Comparison of ENCODE assay signal across 18 mouse cellular contexts in genomic region chr13:34669919-34670865, GRCm38 (mm10). TPM values are rescaled to one million over a fixed set of nuclear protein-coding genes. Genes with fewer than 3 reads are reported as not detected.
DNase-seq lines count a peak whose midpoint lies in the region; ATAC-seq lines count a peak whose summit lies in the region.
"Had no signal": no experiment of that assay in that cellular context is flagged by ENCODE, and none has a peak within 500 bp of the region (broad histone marks: within the 10 kb centered on the region; RNA-seq: fewer than 3 reads in every experiment).

No protein-coding gene starts in this region.

- H3K9ac ChIP-seq in forebrain, embryonic 15.5 days (replicated peaks) = no peak overlapping the region
- no peak overlapping the region for H3K9ac ChIP-seq in neural tube, embryonic 14.5 days (replicated peaks; ENCODE audit: low read depth, low read length)
- H3K9ac ChIP-seq: intestine, embryonic 15.5 days; limb, embryonic 15.5 days; lung, embryonic 14.5 days had no signal

- intact Hi-C loops in left cerebral cortex, postnatal 10 days (cut with DNase I) = no loop called here

- H3K36me3 ChIP-seq in forebrain, embryonic 15.5 days = no peaks in the 10 kb centered on the region
- H3K36me3 ChIP-seq in midbrain, embryonic 10.5 days = no peaks in the 10 kb centered on the region
- no peaks in the 10 kb centered on the region for H3K36me3 ChIP-seq in neural tube, embryonic 14.5 days (ENCODE audit: control insufficient read depth, insufficient read depth, low read length)
- H3K36me3 ChIP-seq: intestine, embryonic 15.5 days; limb, embryonic 15.5 days had no signal

- H3K27ac ChIP-seq in forebrain, embryonic 15.5 days (replicated peaks) = no peak overlapping the region
- peak overlapping the region; percentile 78 for H3K27ac ChIP-seq in midbrain, embryonic 10.5 days (replicated peaks)
- 0 out of 2 replicates have a peak overlapping the region, but pooled peaks have one; percentile 45 for H3K27ac ChIP-seq in neural tube, embryonic 14.5 days (ENCODE audit: low read depth, low read length)
- H3K27ac ChIP-seq: heart, adult 2 months; intestine, embryonic 15.5 days; limb, embryonic 15.5 days; stomach, postnatal 0 days had no signal

- peaks cover 5% of the 10 kb centered on the region; the same call in 1 of the 2 replicates for H3K4me1 ChIP-seq in forebrain, embryonic 15.5 days
- H3K4me1 ChIP-seq in midbrain, embryonic 10.5 days = peaks cover 26% of the 10 kb centered on the region
- no peaks in the 10 kb centered on the region; the same call in 1 of the 2 replicates for H3K4me1 ChIP-seq in neural tube, embryonic 14.5 days (ENCODE audit: control insufficient read depth, insufficient read depth, low read length)
- H3K4me1 ChIP-seq: intestine, embryonic 15.5 days; limb, embryonic 15.5 days had no signal

- no peaks in the 10 kb centered on the region for H3K27me3 ChIP-seq in forebrain, embryonic 15.5 days
- H3K27me3 ChIP-seq in midbrain, embryonic 10.5 days (ENCODE audit: low read depth, poor library complexity, severe bottlenecking) = peaks cover 32% of the 10 kb centered on the region; the same call in 1 of the 2 replicates
- no peaks in the 10 kb centered on the region for H3K27me3 ChIP-seq in neural tube, embryonic 14.5 days (ENCODE audit: control insufficient read depth, insufficient read depth, low read length)
- H3K27me3 ChIP-seq: intestine, embryonic 15.5 days; limb, embryonic 15.5 days had no signal

- 18% methylated on average over 16 of the region's 16 CpGs for WGBS in forebrain, embryonic 15.5 days
- WGBS in midbrain, embryonic 10.5 days = 33% methylated on average over 16 of the region's 16 CpGs
- WGBS in neural tube, embryonic 14.5 days = 31% methylated on average over 16 of the region's 16 CpGs

- 0 out of 2 replicates have a peak overlapping the region, but pooled peaks have one; percentile 3 for H3K4me2 ChIP-seq in forebrain, embryonic 15.5 days (replicated peaks)
- H3K4me2 ChIP-seq in neural tube, embryonic 14.5 days (ENCODE audit: low read depth, low read length) = peak overlapping the region; percentile 12; the same call in 1 of the 2 replicates
- H3K4me2 ChIP-seq: intestine, embryonic 15.5 days; limb, embryonic 15.5 days; lung, embryonic 14.5 days had no signal

- H3K9me3 ChIP-seq in forebrain, embryonic 15.5 days = no peaks in the 10 kb centered on the region
- H3K9me3 ChIP-seq in midbrain, embryonic 10.5 days (replicated peaks) = peaks cover 12% of the 10 kb centered on the region; the same call in 1 of the 2 replicates
- H3K9me3 ChIP-seq in neural tube, embryonic 14.5 days (ENCODE audit: control insufficient read depth, low read length) = no peaks in the 10 kb centered on the region
- H3K9me3 ChIP-seq: intestine, embryonic 15.5 days; limb, embryonic 15.5 days had no signal

- ATAC-seq in forebrain, embryonic 15.5 days (replicated peaks) = no peak; the same call in 1 of the 2 replicates
- peak; percentile 65 for ATAC-seq in neural tube, embryonic 14.5 days (ENCODE audit: low read depth)
- ATAC-seq: activated CD4-positive, CD25-positive, alpha-beta regulatory T cell, adult 4 months; intestine, embryonic 15.5 days had no signal

- DNase-seq in embryo, embryonic 11 days = peak; percentile 13
- no peak for DNase-seq in embryo, embryonic 10 days (ENCODE audit: low spot score)
- DNase-seq in midbrain, embryonic 10.5 days (ENCODE audit: low spot score) = peak; percentile 69
- no peak for DNase-seq in left cerebral cortex, postnatal 10 days (ENCODE audit: extremely low spot score in 1 of 2, low spot score in 2 of 2)
- no peak for DNase-seq in left cerebral cortex, adult 9 months (ENCODE audit: low spot score in 2 of 2)
- no peak for DNase-seq in lung, postnatal 36 days
- DNase-seq: adrenal gland, postnatal 25 days; cerebellum, adult 9-11 months; heart, adult 2 months; kidney, postnatal 10 days; lung, embryonic 14.5 days had no signal

- H3K4me3 ChIP-seq in forebrain, embryonic 15.5 days = no peak overlapping the region
- H3K4me3 ChIP-seq in midbrain, embryonic 10.5 days = peak overlapping the region; percentile 26
- H3K4me3 ChIP-seq in neural tube, embryonic 14.5 days (ENCODE audit: low read depth, low read length) = no peak overlapping the region
- H3K4me3 ChIP-seq: heart, adult 2 months; intestine, embryonic 15.5 days; limb, embryonic 15.5 days had no signal

RNA-seq across cellular contexts. Expression of gene Pxdc1, which starts 16.9 kb away (rescaled TPM):
- 5.9 and 7.8 TPM in 2 replicates for polyA plus RNA-seq in forebrain, embryonic 15.5 days (2015; fragmentation: Nextera tagmentation; extraction: Ambion mirVana)
- polyA plus RNA-seq in midbrain, embryonic 10.5 days (2016; fragmentation: Nextera tagmentation; extraction: Ambion mirVana) = 4.1 and 6.6 TPM in 2 replicates
- polyA plus RNA-seq in neural tube, embryonic 14.5 days (2014; fragmentation: Nextera tagmentation; extraction: Ambion mirVana) = 6.1 and 8.7 TPM in 2 replicates
- 10 to 100 TPM; 10.2 to 10.8 TPM for total RNA-seq in left cerebral cortex, postnatal 10 days (2021)
- total RNA-seq: megakaryocyte progenitor cell, adult 5-6 weeks had no signal

Comparison
In these comparisons a context has a peak if more than half of its experiments do, and no peak if none do; other contexts are left out.
1. DNase-seq: peak in embryo, embryonic 11 days (single experiment) and midbrain, embryonic 10.5 days (single experiment); none in embryo, embryonic 10 days (single experiment), left cerebral cortex, postnatal 10 days (0 of 2), left cerebral cortex, adult 9 months (0 of 2) and lung, postnatal 36 days (single experiment).